Mouse (Mus musculus): Measurements from ENCODE around the gene Irf9.
A peak's percentile ranks its signal among the peaks of the same experiment; 100 is the strongest.

Irf9 gene

GRCm38 (mm10) chr14:55603271-55603632 lies at the start of gene Irf9:
Gene Irf9, plus strand, starts transcription at chr14:55603571.
- DNase-seq = no peak

GRCm38 (mm10) chr14:55554635-55555034 lies 48.7 kb upstream of the Irf9 start:
- no peak for DNase-seq

GRCm38 (mm10) chr14:55555788-55556187 lies 47.6 kb upstream of the Irf9 start:
- DNase-seq = no peak

- DNase-seq = peak; percentile 73
These were observed 46.4 kb upstream of the Irf9 start for GRCm38 (mm10) chr14:55557003-55557402.

GRCm38 (mm10) chr14:55557587-55557986 lies 45.8 kb upstream of the Irf9 start:
- no peak for DNase-seq

- no peak for DNase-seq
These were observed 44.5 kb upstream of the Irf9 start for GRCm38 (mm10) chr14:55558740-55559448.

GRCm38 (mm10) chr14:55559799-55560201 lies 43.6 kb upstream of the Irf9 start, which contains the start of gene Dcaf11:
Gene Dcaf11, plus strand, starts transcription at chr14:55560006.
- peak; percentile 90 for DNase-seq

- DNase-seq = peak; percentile 95
These were observed 42.9 kb upstream of the Irf9 start, which contains the start of gene A730061H03Rik for GRCm38 (mm10) chr14:55560202-55561073. Gene A730061H03Rik, minus strand, starts transcription at chr14:55560406.

GRCm38 (mm10) chr14:55561860-55562259 lies 41.5 kb upstream of the Irf9 start:
- DNase-seq = no peak

- DNase-seq = no peak
These were observed 40.1 kb upstream of the Irf9 start for GRCm38 (mm10) chr14:55563249-55563648.

- DNase-seq = no peak
These were observed 37.6 kb upstream of the Irf9 start for GRCm38 (mm10) chr14:55565748-55566147.

- no peak for DNase-seq
These were observed 35.9 kb upstream of the Irf9 start for GRCm38 (mm10) chr14:55567496-55567895.

- DNase-seq = no peak
These were observed 32.8 kb upstream of the Irf9 start for GRCm38 (mm10) chr14:55570588-55570987.

GRCm38 (mm10) chr14:55571760-55572159 lies 31.6 kb upstream of the Irf9 start:
- no peak for DNase-seq

GRCm38 (mm10) chr14:55575302-55575701 lies 28.1 kb upstream of the Irf9 start, which contains the start of gene Fitm1:
Gene Fitm1, plus strand, starts transcription at chr14:55575617.
- DNase-seq = no peak

GRCm38 (mm10) chr14:55575711-55576110 lies 27.7 kb upstream of the Irf9 start:
- DNase-seq = no peak

- DNase-seq = peak; percentile 40
These were observed 27.0 kb upstream of the Irf9 start for GRCm38 (mm10) chr14:55576376-55576775.

GRCm38 (mm10) chr14:55577871-55578667 lies 25.3 kb upstream of the Irf9 start, which contains the start of gene Psme1:
Gene Psme1, plus strand, starts transcription at chr14:55578123.
- peak; percentile 74 for DNase-seq

- DNase-seq = peak; percentile 48
These were observed 24.6 kb upstream of the Irf9 start for GRCm38 (mm10) chr14:55578668-55579269.

GRCm38 (mm10) chr14:55579511-55580496 lies 23.6 kb upstream of the Irf9 start:
- no peak for DNase-seq

GRCm38 (mm10) chr14:55580731-55581130 lies 22.6 kb upstream of the Irf9 start:
- no peak for DNase-seq

All from right cerebral cortex, postnatal 14 days (tissue).